Mouse (Mus musculus): ENCODE results near the gene Myh6. TPM values are rescaled to one million over a fixed set of nuclear protein-coding genes. Genes with fewer than 3 reads are reported as not detected.
"Not testable (repeated sequence)": the region's sequence is repeated elsewhere in the genome, so short reads cannot be mapped to it uniquely, and the experiment has no call there.

Gene Myh6
- polyA plus RNA-seq, 1 experiment from 2014 or later, result 2.1 TPM

GRCm38 (mm10) chr14:54988350-54988874, 21.7 kb upstream of the Myh6 start:
- H3K9me3 ChIP-seq (replicated peaks; ENCODE audit: control insufficient read depth, low read length); H3K9ac ChIP-seq (ENCODE audit: low read length); H3K4me2 ChIP-seq (ENCODE audit: low read depth, low read length); ATAC-seq (ENCODE audit: insufficient read depth, low FRiP score); H3K36me3 ChIP-seq (ENCODE audit: control insufficient read depth, insufficient read depth, low read length); H3K27ac ChIP-seq (ENCODE audit: low read length); H3K27me3 ChIP-seq (ENCODE audit: control insufficient read depth, insufficient read depth, low read length); H3K4me1 ChIP-seq (ENCODE audit: control insufficient read depth, insufficient read depth, low read length); H3K4me3 ChIP-seq (replicated peaks; ENCODE audit: low read length): not testable (repeated sequence)
- 89% methylated on average over 9 of the region's 9 CpGs for WGBS

DNA sequence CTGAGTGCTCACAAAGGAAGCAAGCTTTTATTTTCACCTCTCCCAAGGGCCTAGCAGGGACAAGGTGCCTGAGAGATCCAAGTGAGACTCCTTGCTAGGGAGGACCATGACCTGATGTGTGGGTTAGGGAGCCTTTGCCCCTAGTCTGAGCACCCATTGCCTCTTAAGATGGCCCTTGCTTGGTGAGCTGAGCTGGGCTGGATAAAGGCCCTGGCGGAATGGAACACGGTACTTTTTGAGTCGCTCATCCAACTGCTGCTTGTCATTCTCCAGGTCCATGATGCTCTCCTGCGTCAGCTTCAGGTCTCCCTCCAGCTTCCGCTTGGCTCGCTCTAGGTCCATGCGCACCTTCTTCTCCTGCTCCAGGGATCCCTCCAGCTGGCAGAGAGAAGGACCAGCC, 15.2 kb upstream of the Myh6 start:
- Histone ChIP-seq H3K4me3 (replicated peaks; ENCODE audit: low read length) (no peak overlapping the region), H3K27ac (ENCODE audit: low read length) (no peak overlapping the region), H3K9me3 (replicated peaks; ENCODE audit: control insufficient read depth, low read length) (no peaks in the 10 kb centered on the region), H3K36me3 (ENCODE audit: control insufficient read depth, insufficient read depth, low read length) (no peaks in the 10 kb centered on the region), H3K4me1 (ENCODE audit: control insufficient read depth, insufficient read depth, low read length) (no peaks in the 10 kb centered on the region), H3K9ac (ENCODE audit: low read length) (no peak overlapping the region), H3K4me2 (ENCODE audit: low read depth, low read length) (no peak overlapping the region), H3K27me3 (ENCODE audit: control insufficient read depth, insufficient read depth, low read length) (no peaks in the 10 kb centered on the region)
- 91% methylated on average over 7 of the region's 7 CpGs for WGBS
- ATAC-seq (ENCODE audit: insufficient read depth, low FRiP score), result no peak

DNA sequence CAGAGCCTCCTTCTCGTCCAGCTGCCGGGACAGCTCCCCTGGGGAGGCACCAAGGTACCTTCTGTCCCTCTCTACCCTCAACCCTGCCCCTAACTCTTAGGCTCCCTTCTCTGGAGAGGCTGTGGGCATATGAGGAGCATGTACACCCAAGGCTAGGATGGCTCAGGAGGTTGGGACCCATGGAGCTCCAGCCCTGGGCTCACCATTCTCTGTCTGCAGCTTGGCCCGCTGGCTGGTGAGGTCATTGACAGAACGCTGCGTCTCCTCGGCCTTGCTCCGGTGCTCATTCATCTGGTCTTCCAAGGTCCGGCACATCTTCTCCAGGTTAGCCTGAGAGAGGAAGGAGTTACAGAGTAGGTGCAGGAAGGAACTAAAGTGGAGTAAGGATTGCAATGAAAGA, 11.9 kb upstream of the Myh6 start:
- no peak overlapping the region for H3K9ac ChIP-seq (ENCODE audit: low read length)
- no peak overlapping the region for H3K4me3 ChIP-seq (replicated peaks; ENCODE audit: low read length)
- no peaks in the 10 kb centered on the region for H3K36me3 ChIP-seq (ENCODE audit: control insufficient read depth, insufficient read depth, low read length)
- no peaks in the 10 kb centered on the region for H3K27me3 ChIP-seq (ENCODE audit: control insufficient read depth, insufficient read depth, low read length)
- no peaks in the 10 kb centered on the region for H3K4me1 ChIP-seq (ENCODE audit: control insufficient read depth, insufficient read depth, low read length)
- no peak for ATAC-seq (ENCODE audit: insufficient read depth, low FRiP score)
- no peak overlapping the region for H3K27ac ChIP-seq (ENCODE audit: low read length)
- WGBS, result 77% methylated on average over 8 of the region's 8 CpGs
- no peaks in the 10 kb centered on the region for H3K9me3 ChIP-seq (replicated peaks; ENCODE audit: control insufficient read depth, low read length)
- H3K4me2 ChIP-seq (ENCODE audit: low read depth, low read length), result no peak overlapping the region

GRCm38 (mm10) chr14:54976633-54977032, 9.9 kb upstream of the Myh6 start, which contains the start of gene Gm17428:
Gene Gm17428 (plus strand): TSS chr14:54976933.
- H3K27me3 ChIP-seq (ENCODE audit: control insufficient read depth, insufficient read depth, low read length), result no peaks in the 10 kb centered on the region
- H3K36me3 ChIP-seq (ENCODE audit: control insufficient read depth, insufficient read depth, low read length), result no peaks in the 10 kb centered on the region
- no peaks in the 10 kb centered on the region for H3K9me3 ChIP-seq (replicated peaks; ENCODE audit: control insufficient read depth, low read length)
- 59% methylated on average over 1 of the region's 1 CpGs for WGBS
- H3K9ac ChIP-seq (ENCODE audit: low read length), result no peak within 1 kb of the TSS
- no peak within 1 kb of the TSS for H3K4me2 ChIP-seq (ENCODE audit: low read depth, low read length)
- H3K4me1 ChIP-seq (ENCODE audit: control insufficient read depth, insufficient read depth, low read length), result no peaks in the 10 kb centered on the region
- no peak for ATAC-seq (ENCODE audit: insufficient read depth, low FRiP score)
- no peak within 1 kb of the TSS for H3K4me3 ChIP-seq (replicated peaks; ENCODE audit: low read length)
- no peak within 1 kb of the TSS for H3K27ac ChIP-seq (ENCODE audit: low read length)

DNA sequence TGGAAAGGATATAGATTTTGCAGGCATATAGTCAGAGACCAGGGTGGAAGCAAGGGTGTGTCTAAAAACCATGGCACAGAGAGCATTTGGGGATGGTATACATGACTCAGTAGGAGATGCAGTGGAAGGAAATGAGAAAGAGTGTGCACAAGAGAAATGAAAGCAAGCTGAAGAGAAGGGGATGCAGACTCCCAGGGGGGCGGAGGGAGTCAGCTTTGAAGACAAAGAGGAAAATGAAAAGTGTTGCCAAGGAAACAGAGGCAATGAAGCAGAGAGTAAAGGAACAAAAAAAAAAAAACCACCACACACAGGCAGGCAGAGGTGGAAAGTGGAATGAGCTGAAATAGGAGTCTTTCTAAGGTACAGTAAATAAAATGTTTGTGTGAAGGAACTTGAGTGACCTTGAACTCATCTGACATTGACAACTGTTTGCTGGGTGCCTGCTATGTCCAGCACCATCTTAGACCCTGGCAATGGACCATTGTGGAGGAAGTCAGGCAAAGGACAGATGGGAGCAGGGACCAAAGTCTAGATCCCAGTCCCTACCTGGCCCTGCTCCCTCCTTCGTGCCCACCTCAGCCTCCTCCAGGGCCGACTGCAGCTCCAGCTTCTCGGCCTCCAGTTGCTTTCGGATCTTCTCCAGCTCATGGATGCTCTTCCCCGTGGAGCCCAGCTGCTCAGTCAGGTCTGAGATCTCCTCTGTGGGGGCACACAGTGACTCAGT, 7.5 kb upstream of the Myh6 start:
- H3K9me3 ChIP-seq (replicated peaks; ENCODE audit: control insufficient read depth, low read length), result no peaks in the 10 kb centered on the region
- H3K4me3 ChIP-seq (replicated peaks; ENCODE audit: low read length), result no peak overlapping the region
- H3K27ac ChIP-seq (ENCODE audit: low read length), result no peak overlapping the region
- no peaks in the 10 kb centered on the region for H3K36me3 ChIP-seq (ENCODE audit: control insufficient read depth, insufficient read depth, low read length)
- H3K4me2 ChIP-seq (ENCODE audit: low read depth, low read length), result no peak overlapping the region
- no peak overlapping the region for H3K9ac ChIP-seq (ENCODE audit: low read length)
- H3K4me1 ChIP-seq (ENCODE audit: control insufficient read depth, insufficient read depth, low read length), result no peaks in the 10 kb centered on the region
- no peak for ATAC-seq (ENCODE audit: insufficient read depth, low FRiP score)
- WGBS, result 78% methylated on average over 6 of the region's 6 CpGs
- H3K27me3 ChIP-seq (ENCODE audit: control insufficient read depth, insufficient read depth, low read length), result no peaks in the 10 kb centered on the region

- H3K27me3 ChIP-seq (ENCODE audit: control insufficient read depth, insufficient read depth, low read length); H3K4me2 ChIP-seq (ENCODE audit: low read depth, low read length); H3K9ac ChIP-seq (ENCODE audit: low read length); H3K27ac ChIP-seq (ENCODE audit: low read length); H3K4me1 ChIP-seq (ENCODE audit: control insufficient read depth, insufficient read depth, low read length); ATAC-seq (ENCODE audit: insufficient read depth, low FRiP score); H3K4me3 ChIP-seq (replicated peaks; ENCODE audit: low read length); H3K36me3 ChIP-seq (ENCODE audit: control insufficient read depth, insufficient read depth, low read length); H3K9me3 ChIP-seq (replicated peaks; ENCODE audit: control insufficient read depth, low read length): not testable (repeated sequence)
- 86% methylated on average over 8 of the region's 11 CpGs for WGBS
Measured at GRCm38 (mm10) chr14:54972786-54973185, 6.1 kb upstream of the Myh6 start.

GRCm38 (mm10) chr14:54968344-54968743, 1.6 kb upstream of the Myh6 start:
- no peak overlapping the region for H3K4me3 ChIP-seq (replicated peaks; ENCODE audit: low read length)
- no peak overlapping the region for H3K27ac ChIP-seq (ENCODE audit: low read length)
- no peaks in the 10 kb centered on the region for H3K9me3 ChIP-seq (replicated peaks; ENCODE audit: control insufficient read depth, low read length)
- no peak overlapping the region for H3K4me2 ChIP-seq (ENCODE audit: low read depth, low read length)
- H3K9ac ChIP-seq (ENCODE audit: low read length), result no peak overlapping the region
- ATAC-seq (ENCODE audit: insufficient read depth, low FRiP score), result no peak
- H3K4me1 ChIP-seq (ENCODE audit: control insufficient read depth, insufficient read depth, low read length), result no peaks in the 10 kb centered on the region
- no peaks in the 10 kb centered on the region for H3K27me3 ChIP-seq (ENCODE audit: control insufficient read depth, insufficient read depth, low read length)
- no peaks in the 10 kb centered on the region for H3K36me3 ChIP-seq (ENCODE audit: control insufficient read depth, insufficient read depth, low read length)

GRCm38 (mm10) chr14:54967874-54968273, 1.1 kb upstream of the Myh6 start:
- H3K36me3 ChIP-seq (ENCODE audit: control insufficient read depth, insufficient read depth, low read length), result no peaks in the 10 kb centered on the region
- no peak for ATAC-seq (ENCODE audit: insufficient read depth, low FRiP score)
- 92% methylated on average over 3 of the region's 3 CpGs for WGBS

DNA sequence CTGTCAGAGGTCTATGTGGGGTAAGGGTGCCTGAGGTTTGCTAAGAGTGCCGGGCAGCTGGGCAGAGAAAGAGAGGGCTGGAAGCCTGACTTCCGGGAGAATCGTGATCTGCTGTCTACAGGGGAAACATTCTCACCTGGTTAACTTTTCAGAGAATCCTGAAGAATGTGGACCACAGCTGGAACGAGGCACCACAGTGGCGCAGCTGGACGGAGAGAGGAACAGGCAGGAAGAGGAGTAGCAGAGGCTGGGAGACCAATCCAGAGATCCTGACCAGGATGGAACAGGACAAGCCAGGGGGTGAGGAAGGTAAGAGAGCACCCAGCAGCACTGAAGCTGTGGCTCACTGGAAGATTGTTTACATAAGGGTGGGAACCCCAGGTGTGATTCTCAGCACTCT, 1.1 kb downstream of the Myh6 start:
- no peaks in the 10 kb centered on the region for H3K9me3 ChIP-seq (replicated peaks; ENCODE audit: control insufficient read depth, low read length)
- no peaks in the 10 kb centered on the region for H3K4me1 ChIP-seq (ENCODE audit: control insufficient read depth, insufficient read depth, low read length)
- ATAC-seq (ENCODE audit: insufficient read depth, low FRiP score), result no peak
- H3K36me3 ChIP-seq (ENCODE audit: control insufficient read depth, insufficient read depth, low read length), result no peaks in the 10 kb centered on the region
- no peaks in the 10 kb centered on the region for H3K27me3 ChIP-seq (ENCODE audit: control insufficient read depth, insufficient read depth, low read length)
- no peak overlapping the region for H3K27ac ChIP-seq (ENCODE audit: low read length)
- no peak overlapping the region for H3K4me3 ChIP-seq (replicated peaks; ENCODE audit: low read length)
- 56% methylated on average over 6 of the region's 6 CpGs for WGBS
- H3K9ac ChIP-seq (ENCODE audit: low read length), result no peak overlapping the region
- no peak overlapping the region for H3K4me2 ChIP-seq (ENCODE audit: low read depth, low read length)

More at GRCm38 (mm10) chr14:54967874-54968273, 1.1 kb upstream of the Myh6 start:
- Histone ChIP-seq H3K4me1 (ENCODE audit: control insufficient read depth, insufficient read depth, low read length) (no peaks in the 10 kb centered on the region), H3K9ac (ENCODE audit: low read length) (no peak overlapping the region), H3K27me3 (ENCODE audit: control insufficient read depth, insufficient read depth, low read length) (no peaks in the 10 kb centered on the region), H3K4me3 (replicated peaks; ENCODE audit: low read length) (no peak overlapping the region), H3K9me3 (replicated peaks; ENCODE audit: control insufficient read depth, low read length) (no peaks in the 10 kb centered on the region), H3K4me2 (ENCODE audit: low read depth, low read length) (no peak overlapping the region), H3K27ac (ENCODE audit: low read length) (no peak overlapping the region)
